Mouse (Mus musculus) myocyte (in vitro differentiated cells): ENCODE measurements around the gene Dtx3.

Experiments used
- CEBPB ChIP-seq: IDR thresholded peaks from 2 replicates; pipeline ENCODE4 v1.6.1; 2011; ENCODE audit warnings: mild to moderate bottlenecking, moderate library complexity; ENCODE audit not compliant: poor library complexity, insufficient read depth, severe bottlenecking
- E2F4 ChIP-seq: IDR thresholded peaks from one replicate; pipeline ENCODE4 v1.6.1; 2011; ENCODE audit warnings: mild to moderate bottlenecking, control low read depth, moderate library complexity; ENCODE audit not compliant: insufficient read depth
- MYOG ChIP-seq, 3 experiments: IDR thresholded peaks; one replicate each; pipeline ENCODE4 v1.6.1; 2011; ENCODE audit warnings: control low read depth in 2 of 3, low read depth in 2 of 3, mild to moderate bottlenecking in 2 of 3; ENCODE audit not compliant: insufficient read length in 2 of 3, control insufficient read depth in 1 of 3, insufficient read depth in 1 of 3
- POLR2A ChIP-seq: IDR thresholded peaks from one replicate; pipeline ENCODE4 v1.6.1; 2011; ENCODE audit warnings: low read depth, mild to moderate bottlenecking, control low read depth, moderate library complexity; ENCODE audit not compliant: insufficient read length
- POLR2AphosphoS2 ChIP-seq: IDR thresholded peaks from one replicate; pipeline ENCODE4 v1.6.1; 2011; ENCODE audit warnings: low read depth, control low read depth; ENCODE audit not compliant: insufficient read length
- TCF12 ChIP-seq: IDR thresholded peaks from one replicate; pipeline ENCODE4 v1.6.1; 2011; ENCODE audit warnings: mild to moderate bottlenecking, control low read depth; ENCODE audit not compliant: poor library complexity, insufficient read depth, severe bottlenecking
- USF1 ChIP-seq: IDR thresholded peaks from one replicate; pipeline ENCODE4 v1.6.1; 2011; ENCODE audit warnings: low read depth, mild to moderate bottlenecking, control low read depth, moderate library complexity

DNA sequence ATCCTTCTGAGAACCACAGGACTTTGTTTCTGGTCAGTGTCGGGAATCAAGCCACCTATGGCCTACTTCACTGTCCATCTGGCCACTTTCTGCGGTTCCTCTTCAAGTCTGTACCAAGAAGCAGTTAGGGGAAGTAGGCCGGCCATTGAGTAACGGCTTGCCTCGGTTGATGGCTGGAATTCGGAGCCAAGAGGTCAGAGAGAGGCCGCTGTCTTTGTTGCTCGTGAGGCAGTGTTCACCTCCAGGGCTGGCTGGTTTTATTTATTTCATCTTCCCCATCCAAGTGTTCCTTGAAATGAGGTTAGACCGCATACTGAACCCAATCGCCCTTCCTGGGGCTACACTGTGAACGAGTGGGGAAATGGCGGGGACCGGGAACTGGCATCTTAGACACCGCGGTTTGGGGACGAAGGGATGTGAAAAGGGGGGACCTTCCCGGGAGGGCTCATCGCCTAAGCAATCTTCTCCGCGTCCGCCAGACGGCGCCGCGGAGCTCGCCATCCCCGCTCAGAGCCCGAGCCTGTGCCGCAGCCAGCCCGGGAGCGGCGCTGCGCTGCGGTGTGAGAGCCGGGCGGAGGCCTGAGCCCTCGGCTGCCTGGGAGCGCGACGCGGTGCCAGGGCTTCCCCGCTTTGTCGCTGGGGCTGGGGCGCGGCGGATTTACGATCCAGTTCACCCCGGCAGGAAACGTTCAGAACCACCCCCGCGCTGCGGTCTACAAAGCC is 30.7 kb downstream of the Dtx3 start, which contains the start of gene B4galnt1:
- TF ChIP-seq POLR2A (peak; percentile 82), E2F4 (no peak), USF1 (no peak), POLR2AphosphoS2 (peak; percentile 53), TCF12 (no peak), MYOG (IDR thresholded peaks at IDR 0.05; ENCODE audit: control insufficient read depth in 1 of 3, insufficient read depth in 1 of 3, insufficient read length in 2 of 3, low read depth in 2 of 3) (peak in 1 of 3 experiments; percentile 26), CEBPB (no peak)
